Mouse (Mus musculus) left cerebral cortex, postnatal 10 days (tissue): ENCODE measurements around the gene Sirt2. TPM values are rescaled to one million over a fixed set of nuclear protein-coding genes. Genes with fewer than 3 reads are reported as not detected.

ENCODE experiments used
- DNase-seq, 2 experiments: peaks; one replicate each; pipeline ENCODE4 v3.0.0; 2021 to 2022; ENCODE audit warnings: low spot score in 2 of 2, mixed read lengths in 1 of 2; ENCODE audit errors: extremely low spot score in 1 of 2
- intact Hi-C: fragments of 180-260 bp; cut with DNase I; formaldehyde crosslinking; loops from one replicate; pipeline ENCODE4 v1.15.1; 2025
- total RNA-seq, 2 experiments: library from RNA; stranded (reverse); gene quantifications; 2 replicates each; pipeline ENCODE4 v1.2.3; 2021

Sirt2 gene
- total RNA-seq, 2 experiments from 2014 or later, result 131 to 154 TPM

DNA sequence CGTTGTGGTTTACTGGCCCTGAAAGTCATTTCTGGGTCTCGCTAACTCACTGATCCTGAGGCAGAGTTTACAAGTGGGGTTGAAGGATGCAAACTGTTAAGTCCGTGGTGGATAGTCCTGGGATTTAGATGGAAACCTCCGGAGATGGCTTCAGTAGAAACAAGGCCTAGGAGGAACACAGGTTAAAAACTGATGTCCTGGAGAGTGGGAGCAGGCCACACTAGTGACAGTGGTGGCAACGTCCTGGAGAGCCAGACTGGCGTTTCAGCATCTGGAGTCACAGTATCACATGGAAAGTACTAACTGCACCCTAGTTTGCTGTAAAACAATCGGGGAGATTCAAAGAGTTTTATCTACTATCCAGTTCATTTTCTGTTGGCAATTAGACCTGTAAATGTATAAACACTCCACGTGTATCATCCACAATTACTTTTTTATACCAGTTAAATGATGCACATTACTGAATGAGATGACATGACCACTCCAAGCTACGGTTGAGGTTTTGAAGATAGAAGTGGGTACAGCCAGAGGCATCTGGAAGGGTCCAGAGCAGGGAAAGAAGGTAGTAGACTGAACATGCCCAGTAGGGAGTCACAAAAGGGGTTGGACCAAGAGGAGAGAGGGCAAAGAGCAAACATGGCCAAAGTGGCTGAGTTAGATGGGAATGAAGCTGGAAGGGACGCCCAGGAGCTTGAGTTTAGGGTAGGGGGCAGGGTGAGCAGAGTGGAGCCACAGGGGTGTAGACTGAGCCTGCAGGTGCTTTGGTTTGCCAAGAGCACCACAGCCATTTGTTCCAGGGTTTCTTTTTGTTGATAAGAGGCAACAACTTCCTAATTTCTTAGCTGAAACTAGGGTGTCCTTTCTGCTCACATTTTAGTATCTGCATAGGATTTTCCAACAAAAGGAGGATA, 56.7 kb downstream of the Sirt2 start:
- intact Hi-C loops, result no loop called here
- no peak for DNase-seq

- intact Hi-C loops, result no loop called here
These were observed 57.4 kb downstream of the Sirt2 start for GRCm38 (mm10) chr7:28823932-28824331.

DNA sequence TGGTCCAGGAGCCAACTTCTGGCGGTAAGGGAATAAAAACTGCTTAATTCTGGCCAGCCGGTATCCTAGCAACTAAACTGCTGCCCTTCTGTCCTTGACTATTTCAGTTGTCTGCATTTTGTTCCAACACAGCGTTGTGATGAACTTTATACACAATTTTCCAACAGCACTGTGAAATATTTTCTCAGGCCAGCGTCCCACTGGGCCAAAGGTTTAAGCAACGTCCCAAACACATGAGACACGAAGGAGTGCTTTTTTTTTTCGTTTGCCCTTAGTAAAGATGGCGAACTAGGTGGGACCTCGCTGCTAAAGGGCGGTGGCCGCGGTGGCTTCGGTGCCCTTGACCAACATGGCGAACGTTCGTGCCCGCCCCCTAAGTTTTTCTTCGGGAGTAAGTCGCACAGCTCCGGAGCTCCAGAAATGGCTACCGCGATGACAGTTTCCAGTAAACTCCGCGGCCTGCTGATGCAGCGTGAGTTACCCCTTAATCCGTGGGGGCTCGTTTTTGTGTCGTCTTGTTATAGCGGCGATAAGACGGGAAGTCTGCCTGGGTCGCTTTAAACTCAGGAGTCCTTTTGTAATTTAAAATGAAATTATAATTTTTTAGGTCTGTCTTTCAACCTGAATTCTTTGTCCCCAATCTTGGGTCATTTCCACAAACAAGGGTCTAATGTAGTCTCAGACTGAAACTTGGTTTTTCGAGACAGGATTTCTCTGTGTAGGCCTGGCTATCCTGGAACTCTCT, 58.6 kb downstream of the Sirt2 start, which contains the start of gene Ech1:
Gene Ech1, plus strand, starts transcription at position 277 of the 745 bp plus-strand sequence.
- intact Hi-C loops, result loop anchor here (5.0 kb wide), 1 partner anchor 42 kb away; no protein-coding TSS in a partner anchor
- peak; percentile 92 to 94 for DNase-seq

More at GRCm38 (mm10) chr7:28823932-28824331, 57.4 kb downstream of the Sirt2 start:
- no peak for DNase-seq

- no peak for DNase-seq
- intact Hi-C loops, result loop anchor here (5.0 kb wide), 1 partner anchor 41 kb away; no protein-coding TSS in a partner anchor
These were observed 59.3 kb downstream of the Sirt2 start for GRCm38 (mm10) chr7:28825686-28826401.

GRCm38 (mm10) chr7:28826402-28826772, 59.9 kb downstream of the Sirt2 start:
- no peak for DNase-seq
- intact Hi-C loops, result loop anchor here (5.0 kb wide), 1 partner anchor 41 kb away; no protein-coding TSS in a partner anchor

DNA sequence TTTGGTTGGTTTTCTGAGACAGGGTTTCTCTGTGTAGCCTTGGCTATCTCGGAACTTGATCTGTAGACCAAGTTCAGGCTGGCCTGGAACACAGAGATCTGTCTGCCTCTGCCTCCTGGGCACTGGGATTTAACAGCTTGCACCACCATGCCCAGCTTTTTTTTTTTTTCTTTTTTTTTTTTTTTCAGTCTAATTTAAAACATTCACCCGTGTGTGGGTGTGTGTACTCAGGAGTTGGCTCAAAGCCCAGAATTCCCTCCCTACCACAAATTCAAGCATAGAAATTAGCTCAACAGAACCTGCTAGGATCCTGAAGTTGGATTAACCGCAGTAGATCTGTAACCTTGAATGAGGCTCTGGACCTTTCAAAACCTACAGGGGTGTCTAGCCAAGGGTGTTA, 60.8 kb downstream of the Sirt2 start:
- DNase-seq, result peak; percentile 62 to 78
- intact Hi-C loops, result loop anchor here (1.0 to 5.0 kb wide), 2 partner anchors 15 to 40 kb away; no protein-coding TSS in a partner anchor

GRCm38 (mm10) chr7:28829821-28830220, 63.3 kb downstream of the Sirt2 start:
- DNase-seq, result no peak
- intact Hi-C loops, result loop anchor here (5.0 kb wide), 1 partner anchor 37 kb away; no protein-coding TSS in a partner anchor

DNA sequence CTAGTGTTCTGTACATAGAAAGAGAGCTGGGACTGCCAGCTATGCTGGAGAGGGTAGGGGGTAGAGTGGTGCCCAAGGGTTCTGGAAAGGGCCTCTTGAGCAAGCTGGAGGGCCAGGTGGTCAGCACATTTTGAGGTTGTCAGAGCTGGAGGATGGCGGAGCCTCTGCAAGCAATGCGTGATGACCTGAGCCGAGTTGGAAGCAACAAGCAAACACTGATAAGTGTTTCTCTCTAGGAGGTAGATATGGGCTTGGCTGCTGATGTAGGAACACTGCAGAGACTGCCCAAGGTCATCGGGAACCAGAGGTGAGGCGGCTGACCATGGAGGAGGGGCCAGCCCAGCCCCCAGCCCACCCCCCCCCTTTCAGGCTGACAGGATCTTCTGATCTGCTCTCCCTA, 64.4 kb downstream of the Sirt2 start:
- no peak for DNase-seq
- intact Hi-C loops, result no loop called here

DNA sequence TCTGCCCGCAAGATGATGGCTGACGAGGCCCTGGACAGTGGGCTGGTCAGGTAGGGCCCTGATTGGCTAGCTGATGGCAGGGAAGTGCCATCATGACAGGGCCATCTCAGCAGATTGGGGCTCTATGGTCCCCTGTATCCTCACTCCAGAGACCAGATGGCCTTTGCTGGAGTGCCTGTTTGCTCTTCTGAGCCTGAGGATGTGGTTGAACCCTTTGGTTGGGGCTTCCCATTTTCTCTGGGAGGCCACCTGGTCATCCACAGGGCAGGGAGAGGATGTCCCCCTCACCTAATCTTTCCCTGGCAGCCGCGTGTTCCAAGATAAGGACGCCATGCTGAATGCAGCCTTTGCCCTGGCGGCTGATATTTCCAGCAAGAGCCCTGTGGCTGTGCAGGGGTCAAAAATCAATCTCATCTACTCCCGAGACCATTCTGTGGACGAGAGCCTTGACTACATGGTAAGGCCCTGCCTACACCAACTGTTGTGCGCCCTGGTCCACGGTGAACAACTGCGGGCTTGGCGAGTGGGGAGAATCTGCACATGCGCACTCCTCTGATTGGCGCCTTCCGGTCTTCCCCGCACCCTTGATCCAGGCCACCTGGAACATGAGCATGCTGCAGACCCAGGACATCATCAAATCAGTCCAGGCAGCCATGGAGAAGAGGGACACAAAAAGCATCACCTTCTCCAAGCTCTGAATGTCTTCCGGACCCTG, 65.0 kb downstream of the Sirt2 start:
- DNase-seq, result no peak
- intact Hi-C loops, result no loop called here

GRCm38 (mm10) chr7:28832137-28832536, 65.6 kb downstream of the Sirt2 start:
- DNase-seq, result no peak
- intact Hi-C loops, result no loop called here

DNA sequence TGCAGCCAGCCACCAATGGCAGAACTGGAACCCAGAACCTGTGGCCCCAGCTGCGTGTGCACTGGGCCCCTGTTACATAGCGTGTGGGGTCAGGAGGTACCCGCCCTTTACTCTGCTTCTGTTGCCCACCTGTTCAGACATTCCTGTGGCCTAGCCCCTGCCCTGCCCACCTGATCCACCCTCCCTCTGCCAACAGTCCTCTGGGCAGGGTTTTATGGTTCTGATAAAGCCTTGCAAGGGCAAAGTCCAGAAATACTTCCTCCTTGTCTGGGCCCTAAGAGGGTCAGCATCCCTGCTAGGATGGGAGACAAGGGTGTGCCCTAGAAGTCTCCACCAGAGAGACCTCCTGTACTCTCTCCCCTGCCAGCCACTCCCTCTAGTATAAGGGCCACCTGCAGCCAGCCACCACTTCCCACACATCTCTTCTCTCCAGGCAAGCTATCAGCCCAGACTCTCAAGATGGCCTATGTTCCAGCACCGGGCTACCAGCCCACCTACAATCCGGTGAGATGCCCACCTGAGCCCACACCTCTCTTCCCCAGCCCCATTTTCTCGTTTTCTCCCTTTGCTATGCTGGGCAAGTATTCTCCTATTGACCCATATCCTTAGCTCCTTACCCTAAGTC, 67.3 kb downstream of the Sirt2 start, which contains the start of gene Lgals4:
Gene Lgals4, plus strand, starts transcription at position 132 of the 625 bp plus-strand sequence.
- no peak for DNase-seq
- intact Hi-C loops, result no loop called here

- DNase-seq, result no peak
- intact Hi-C loops, result no loop called here
These were observed 70.4 kb downstream of the Sirt2 start for GRCm38 (mm10) chr7:28836936-28837335.

Other genes with a start within 250 kb of the Sirt2 start
- gene Ifnl3, start 243.9 kb upstream of the Sirt2 start, total RNA-seq, result not detected
- gene Sycn, start 225.8 kb upstream of the Sirt2 start, total RNA-seq, result not detected
- under 1 TPM in 1 of 2 experiments, not detected in 1; 0.21 TPM for gene Nccrp1, start 219.5 kb upstream of the Sirt2 start, total RNA-seq
- 10 to 100 TPM; 55.9 to 58.4 TPM for gene Samd4b, start 168.6 kb upstream of the Sirt2 start, total RNA-seq
- gene Pak4, start 168.6 kb upstream of the Sirt2 start, total RNA-seq, result 1 to 10 TPM; 7.7 to 8.2 TPM
- gene Acp7, start 135.4 kb upstream of the Sirt2 start, total RNA-seq, result 1 to 10 TPM in 1 of 2 experiments, under 1 TPM in 1; 0.55 to 1.8 TPM
- 10 to 100 TPM; 16.0 to 19.8 TPM for gene Fbxo27, start 73.9 kb upstream of the Sirt2 start, total RNA-seq
- gene Fbxo17, start 49.9 kb upstream of the Sirt2 start, total RNA-seq, result 1 to 10 TPM; 1.5 to 2.5 TPM
- 10 to 100 TPM; 53.9 to 54.7 TPM for gene Mrps12, start 24.9 kb upstream of the Sirt2 start, total RNA-seq
- gene Sars2, start 24.7 kb upstream of the Sirt2 start, total RNA-seq, result 10 to 100 TPM; 15.6 to 16.0 TPM
- gene Ccer2, start 10.6 kb upstream of the Sirt2 start, total RNA-seq, result 1 to 10 TPM in 1 of 2 experiments, under 1 TPM in 1; 0.45 to 1.4 TPM
- 10 to 100 TPM; 34.7 to 39.6 TPM for gene Nfkbib, start 777 bp downstream of the Sirt2 start, total RNA-seq
- 1 to 10 TPM in 1 of 2 experiments, under 1 TPM in 1; 0.83 to 3.5 TPM for gene Rinl, start 22.2 kb downstream of the Sirt2 start, total RNA-seq
- 100 to 1,000 TPM; 459 to 475 TPM for gene Hnrnpl, start 41.8 kb downstream of the Sirt2 start, total RNA-seq
- gene Ech1, start 58.5 kb downstream of the Sirt2 start, total RNA-seq, result 10 to 100 TPM; 40.8 to 43.3 TPM
- 1 to 10 TPM; 2.4 to 2.7 TPM for gene Lgals4, start 67.1 kb downstream of the Sirt2 start, total RNA-seq
- 1 to 10 TPM in 1 of 2 experiments, not detected in 1; 1.6 TPM for gene Lgals7, start 97.1 kb downstream of the Sirt2 start, total RNA-seq
- under 1 TPM; 0.53 to 0.69 TPM for gene Capn12, start 114.7 kb downstream of the Sirt2 start, total RNA-seq
- 100 to 1,000 TPM; 151 to 160 TPM for gene Actn4, start 195.6 kb downstream of the Sirt2 start, total RNA-seq
- gene Eif3k, start 215.1 kb downstream of the Sirt2 start, total RNA-seq, result 100 to 1,000 TPM; 171 to 178 TPM
- 1 to 10 TPM; 5.8 to 6.0 TPM for gene Map4k1, start 215.3 kb downstream of the Sirt2 start, total RNA-seq